In genomic region chr2:153224946-153225594, GRCm38 (mm10) we compare ENCODE assay signal across 8 mouse cellular contexts. TPM values are rescaled to one million over a fixed set of nuclear protein-coding genes. Genes with fewer than 3 reads are reported as not detected.
DNase-seq lines count a peak whose midpoint lies in the region; ATAC-seq lines count a peak whose summit lies in the region.

Gene Tspyl3 (minus strand): TSS chr2:153225441.

- H3K27ac ChIP-seq in limb, embryonic 13.5 days = peak within 1 kb of the TSS; percentile 85
- peak within 1 kb of the TSS; percentile 77 for H3K27ac ChIP-seq in midbrain, embryonic 13.5 days
- H3K27ac ChIP-seq in stomach, embryonic 14.5 days (ENCODE audit: low read length) = peak within 1 kb of the TSS; percentile 74; the same call in 1 of the 2 replicates

- no peaks in the 10 kb centered on the region for H3K27me3 ChIP-seq in limb, embryonic 13.5 days
- no peaks in the 10 kb centered on the region for H3K27me3 ChIP-seq in midbrain, embryonic 13.5 days
- no peaks in the 10 kb centered on the region for H3K27me3 ChIP-seq in stomach, embryonic 14.5 days (ENCODE audit: control insufficient read depth, insufficient read depth, low read length)

- H3K9ac ChIP-seq in limb, embryonic 13.5 days = peak within 1 kb of the TSS; percentile 83
- peak within 1 kb of the TSS; percentile 75 for H3K9ac ChIP-seq in midbrain, embryonic 13.5 days (replicated peaks)
- peak within 1 kb of the TSS; percentile 76 for H3K9ac ChIP-seq in stomach, embryonic 14.5 days (replicated peaks; ENCODE audit: low read depth, low read length)

- H3K9me3 ChIP-seq in limb, embryonic 13.5 days = no peaks in the 10 kb centered on the region
- no peaks in the 10 kb centered on the region for H3K9me3 ChIP-seq in midbrain, embryonic 13.5 days
- no peaks in the 10 kb centered on the region for H3K9me3 ChIP-seq in stomach, embryonic 14.5 days (ENCODE audit: control insufficient read depth, low read depth, low read length)

- H3K4me1 ChIP-seq in limb, embryonic 13.5 days = peaks cover 12% of the 10 kb centered on the region
- H3K4me1 ChIP-seq in midbrain, embryonic 13.5 days (replicated peaks) = peaks cover 17% of the 10 kb centered on the region
- H3K4me1 ChIP-seq in stomach, embryonic 14.5 days (ENCODE audit: control insufficient read depth, insufficient read depth, low read length) = peaks cover 3% of the 10 kb centered on the region; the same call in 1 of the 2 replicates

- H3K4me3 ChIP-seq in limb, embryonic 13.5 days = peak within 1 kb of the TSS; percentile 62
- H3K4me3 ChIP-seq in midbrain, embryonic 13.5 days (replicated peaks) = peak within 1 kb of the TSS; percentile 52
- peak within 1 kb of the TSS; percentile 66 for H3K4me3 ChIP-seq in stomach, embryonic 14.5 days (ENCODE audit: low read depth, low read length)

- H3K4me2 ChIP-seq in limb, embryonic 13.5 days (replicated peaks) = peak within 1 kb of the TSS; percentile 79
- H3K4me2 ChIP-seq in midbrain, embryonic 13.5 days (replicated peaks) = peak within 1 kb of the TSS; percentile 63
- peak within 1 kb of the TSS; percentile 68 for H3K4me2 ChIP-seq in stomach, embryonic 14.5 days (replicated peaks; ENCODE audit: low read depth, low read length)

- H3K36me3 ChIP-seq in limb, embryonic 13.5 days = peaks cover 39% of the 10 kb centered on the region
- peaks cover 35% of the 10 kb centered on the region for H3K36me3 ChIP-seq in midbrain, embryonic 13.5 days
- H3K36me3 ChIP-seq in stomach, embryonic 14.5 days (ENCODE audit: control insufficient read depth, insufficient read depth, low read length) = peaks cover 16% of the 10 kb centered on the region

- peak; percentile 89 for ATAC-seq in inflammation-experienced regulatory T-cells, adult 6 months
- peak; percentile 78 for ATAC-seq in limb, embryonic 13.5 days (ENCODE audit: low FRiP score, low read depth)
- ATAC-seq in midbrain, embryonic 13.5 days = peak; percentile 90
- ATAC-seq in stomach, embryonic 14.5 days (ENCODE audit: insufficient number of reproducible peaks, insufficient read depth, low FRiP score, low read depth) = peak; percentile 50; the same call in 1 of the 2 replicates

- 2% methylated on average over 31 of the region's 31 CpGs for WGBS in limb, embryonic 13.5 days
- WGBS in midbrain, embryonic 13.5 days = 3% methylated on average over 31 of the region's 31 CpGs
- WGBS in stomach, embryonic 14.5 days = under 1% methylated on average over 31 of the region's 31 CpGs

- DNase-seq in gastrocnemius, postnatal 10 days = peak; percentile 40
- no peak for DNase-seq in gastrocnemius, adult 18-20 months (ENCODE audit: low spot score)
- peak; percentile 78 to 79 for DNase-seq in cerebellum, postnatal 10 days
- DNase-seq in frontal cortex, postnatal 25 days (ENCODE audit: low spot score in 2 of 2) = peak; percentile 37

RNA-seq across cellular contexts. Expression of gene Tspyl3, which starts in this region (rescaled TPM):
- total RNA-seq in gastrocnemius, postnatal 10 days (2021) = 1 to 10 TPM; 2.5 to 2.7 TPM
- total RNA-seq in gastrocnemius, adult 18-20 months (2021) = under 1 TPM; 0.32 to 0.52 TPM
- polyA plus RNA-seq in inflammation-experienced regulatory T-cells, adult 6 months (2017; shearing (Covaris generic)) = 10 to 100 TPM; 23.3 to 25.2 (median 25.1) TPM
- 16.4 and 17.3 TPM in 2 replicates for polyA plus RNA-seq in limb, embryonic 13.5 days (2015; fragmentation: Nextera tagmentation; extraction: Ambion mirVana)
- 22.3 and 23.5 TPM in 2 replicates for polyA plus RNA-seq in midbrain, embryonic 13.5 days (2015; fragmentation: Nextera tagmentation; extraction: Ambion mirVana)
- 9.3 and 10.4 TPM in 2 replicates for polyA plus RNA-seq in stomach, embryonic 14.5 days (2014; fragmentation: Nextera tagmentation; extraction: Ambion mirVana)
